Mouse (Mus musculus): ENCODE results near the gene Ctsa. TPM values are rescaled to one million over a fixed set of nuclear protein-coding genes. Genes with fewer than 3 reads are reported as not detected.
"Not testable (repeated sequence)": the region's sequence is repeated elsewhere in the genome, so short reads cannot be mapped to it uniquely, and the experiment has no call there.

Gene Ctsa
- total and polyA plus RNA-seq, 3 experiments = 19.9 to 45.5 (median 27.0) TPM

DNA sequence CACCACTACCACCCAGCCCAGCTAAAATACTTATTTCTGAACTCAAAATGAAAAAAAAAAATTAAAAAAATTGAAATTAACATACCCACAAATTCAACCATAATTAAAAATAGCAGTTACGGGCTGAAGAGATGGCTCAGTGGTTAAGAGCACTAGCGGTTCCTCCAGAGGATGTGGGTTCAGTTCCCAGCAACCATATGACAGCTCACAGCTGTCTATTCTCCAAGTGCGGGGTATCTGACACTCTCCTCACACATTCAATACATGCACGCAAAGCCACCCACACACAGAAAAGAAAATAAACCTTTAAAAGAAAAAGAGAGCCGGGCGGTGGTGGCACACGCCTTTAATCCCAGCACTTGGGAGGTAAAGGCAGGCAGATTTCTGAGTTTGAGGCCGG is 17.4 kb downstream of the Ctsa start:
- dilution Hi-C loops (cut with MboI; ENCODE audit: extremely low pct_ligation_motif_present, extremely low pct_unique_long_range_greater_than_20kb, low sequenced_read_pairs) = no loop called here
- TF ChIP-seq POLR2A (IDR thresholded peaks at IDR 0.05; ENCODE audit: low read depth, low read length) = no peak
- TF ChIP-seq TCF12 (IDR thresholded peaks at IDR 0.05; ENCODE audit: low read depth, low read length) = no peak
- H3K36me3 ChIP-seq (replicated peaks in 1 of 2; ENCODE audit: control insufficient read depth in 1 of 2, insufficient read depth in 1 of 2, low read length in 1 of 2) = no peaks in the 10 kb centered on the region
- H3K9ac ChIP-seq (ENCODE audit: insufficient read depth, low read depth) = no peak overlapping the region
- no peaks in the 10 kb centered on the region for H3K27me3 ChIP-seq (replicated peaks)
- no peak overlapping the region for H3K4me2 ChIP-seq (ENCODE audit: insufficient read depth, low read depth, poor library complexity, severe bottlenecking)
- in situ Hi-C loops (cut with MboI; ENCODE audit: low pct_ligation_motif_present, low pct_unique_long_range_greater_than_20kb, low sequenced_read_pairs) = no loop called here
- no peak for DNase-seq (ENCODE audit: extremely low read depth)
- no peak overlapping the region for H3K27ac ChIP-seq (ENCODE audit: insufficient read depth, low read depth)
- H3K4me3 ChIP-seq (replicated peaks in 1 of 3; ENCODE audit: low read depth in 2 of 3, low read length in 2 of 3, poor library complexity in 1 of 3) = no peak overlapping the region
- H3K79me2 ChIP-seq (replicated peaks; ENCODE audit: control insufficient read depth, extremely low read depth, insufficient read depth, poor library complexity, severe bottlenecking) = no peaks in the 10 kb centered on the region
- peaks cover 7% of the 10 kb centered on the region for H3K9me3 ChIP-seq (replicated peaks; ENCODE audit: low read length)
- H3K4me1 ChIP-seq (ENCODE audit: control insufficient read depth in 1 of 2, insufficient read depth in 2 of 2) = no peaks in the 10 kb centered on the region

DNA sequence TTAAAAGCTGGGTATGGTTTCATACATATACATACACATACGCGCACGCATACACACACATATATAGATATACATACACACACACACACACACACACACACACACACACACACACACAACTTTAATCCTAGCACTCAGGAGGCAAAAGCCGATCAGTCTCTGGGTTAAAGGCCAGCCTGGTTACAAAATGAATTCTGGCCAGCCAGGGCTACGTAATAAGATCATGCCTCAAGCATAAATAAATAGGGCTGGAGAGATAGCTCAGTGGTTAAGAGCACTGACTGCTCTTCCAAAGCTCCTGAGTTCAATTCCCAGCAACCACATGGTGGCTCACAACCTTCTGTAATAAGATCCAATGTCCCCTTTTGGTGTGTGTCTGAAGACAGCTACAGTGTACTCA is 22.9 kb downstream of the Ctsa start:
- H3K4me3 ChIP-seq (replicated peaks in 1 of 3; ENCODE audit: low read depth in 2 of 3, low read length in 2 of 3, poor library complexity in 1 of 3); in situ Hi-C loops (cut with MboI; ENCODE audit: low pct_ligation_motif_present, low pct_unique_long_range_greater_than_20kb, low sequenced_read_pairs); H3K9ac ChIP-seq (ENCODE audit: insufficient read depth, low read depth); H3K9me3 ChIP-seq (replicated peaks; ENCODE audit: low read length); dilution Hi-C loops (cut with MboI; ENCODE audit: extremely low pct_ligation_motif_present, extremely low pct_unique_long_range_greater_than_20kb, low sequenced_read_pairs); H3K27ac ChIP-seq (ENCODE audit: insufficient read depth, low read depth); H3K36me3 ChIP-seq (replicated peaks in 1 of 2; ENCODE audit: control insufficient read depth in 1 of 2, insufficient read depth in 1 of 2, low read length in 1 of 2); H3K79me2 ChIP-seq (replicated peaks; ENCODE audit: control insufficient read depth, extremely low read depth, insufficient read depth, poor library complexity, severe bottlenecking); DNase-seq (ENCODE audit: extremely low read depth): not testable (repeated sequence)
- Histone ChIP-seq H3K27me3 (replicated peaks) (peaks cover 19% of the 10 kb centered on the region), H3K4me2 (ENCODE audit: insufficient read depth, low read depth, poor library complexity, severe bottlenecking) (0 out of 2 replicates have a peak overlapping the region, but pooled peaks have one; percentile 49), H3K4me1 (ENCODE audit: control insufficient read depth in 1 of 2, insufficient read depth in 2 of 2) (peaks cover 0 to 24% of the 10 kb centered on the region in 2 experiments; a peak in 2 of 4 replicates)

GRCm38 (mm10) chr2:164856309-164857100 is 23.8 kb downstream of the Ctsa start:
- H3K27ac ChIP-seq (ENCODE audit: insufficient read depth, low read depth) = no peak overlapping the region
- no peak for DNase-seq (ENCODE audit: extremely low read depth)
- 0 out of 2 replicates have a peak overlapping the region, but pooled peaks have one; percentile 7 for H3K9ac ChIP-seq (ENCODE audit: insufficient read depth, low read depth)
- peak overlapping the region; percentile 46 to 57 (median 47) for H3K4me3 ChIP-seq (replicated peaks in 1 of 3; ENCODE audit: low read depth in 2 of 3, low read length in 2 of 3, poor library complexity in 1 of 3)
- TF ChIP-seq ETS1 (conservative IDR thresholded peaks at IDR 0.05; ENCODE audit: low read depth, low read length) (no peak), CTCF (conservative IDR thresholded peaks at IDR 0.05 in 1 of 2, IDR thresholded peaks at IDR 0.05 in 1 of 2; ENCODE audit: low read depth in 2 of 2, low read length in 2 of 2) (peak in 1 of 2 experiments; percentile 28; a peak in 2 of 4 replicates)
- in situ Hi-C loops (cut with MboI; ENCODE audit: low pct_ligation_motif_present, low pct_unique_long_range_greater_than_20kb, low sequenced_read_pairs) (no loop called here), dilution Hi-C loops (cut with MboI; ENCODE audit: extremely low pct_ligation_motif_present, extremely low pct_unique_long_range_greater_than_20kb, low sequenced_read_pairs) (no loop called here)
- peaks cover 19% of the 10 kb centered on the region for H3K27me3 ChIP-seq (replicated peaks)
- peaks cover 0 to 30% of the 10 kb centered on the region in 2 experiments; a peak in 2 of 4 replicates for H3K4me1 ChIP-seq (ENCODE audit: control insufficient read depth in 1 of 2, insufficient read depth in 2 of 2)
- H3K4me2 ChIP-seq (ENCODE audit: insufficient read depth, low read depth, poor library complexity, severe bottlenecking) = peak overlapping the region; percentile 49
- no peaks in the 10 kb centered on the region for H3K79me2 ChIP-seq (replicated peaks; ENCODE audit: control insufficient read depth, extremely low read depth, insufficient read depth, poor library complexity, severe bottlenecking)
- H3K9me3 ChIP-seq (replicated peaks; ENCODE audit: low read length) = no peaks in the 10 kb centered on the region
- H3K36me3 ChIP-seq (replicated peaks in 1 of 2; ENCODE audit: control insufficient read depth in 1 of 2, insufficient read depth in 1 of 2, low read length in 1 of 2) = no peaks in the 10 kb centered on the region
